Mouse (Mus musculus) brain, embryonic 14.5 days (tissue): ENCODE data around the gene Pdap1. TPM values are rescaled to one million over a fixed set of nuclear protein-coding genes. Genes with fewer than 3 reads are reported as not detected.
"Not testable (repeated sequence)": the region's sequence is repeated elsewhere in the genome, so short reads cannot be mapped to it uniquely, and the experiment has no call there.

Experiments
- DNase-seq: peaks from one replicate; pipeline ENCODE4 v3.0.0-alpha.2; 2011; ENCODE audit warnings: low read depth
- CTCF ChIP-seq: fragments of 200-500 bp; IDR thresholded peaks from 2 replicates; pipeline ENCODE4 v1.5.1; 2012; ENCODE audit warnings: inconsistent platforms, mild to moderate bottlenecking, moderate library complexity, borderline replicate concordance; ENCODE audit not compliant: insufficient read depth, insufficient read length; ENCODE audit errors: extremely low read depth
- POLR2A ChIP-seq: fragments of 200-500 bp; IDR thresholded peaks from 2 replicates; pipeline ENCODE4 v1.6.1; 2012; ENCODE audit warnings: mild to moderate bottlenecking, inconsistent platforms, borderline replicate concordance; ENCODE audit not compliant: poor library complexity, insufficient read depth, insufficient read length, severe bottlenecking; ENCODE audit errors: extremely low read depth
- polyA plus RNA-seq: library from polyadenylated mRNA; depleted of rRNA; stranded (reverse); fragments of >200 nt; gene quantifications from 2 replicates; pipeline ENCODE4 v1.2.3, GENCODE M21; 2012

Pdap1 gene
- polyA plus RNA-seq, 1 experiment: 112 TPM

- no peak for TF ChIP-seq POLR2A
- DNase-seq: peak; percentile 46
Measured at GRCm38 (mm10) chr5:145138836-145139235, 1.2 kb downstream of the Pdap1 start.

- not testable (repeated sequence) for DNase-seq
Measured at GRCm38 (mm10) chr5:145133275-145133674, 6.8 kb downstream of the Pdap1 start.

- DNase-seq: no peak
- no peak for TF ChIP-seq CTCF
- no peak for TF ChIP-seq POLR2A
Measured at GRCm38 (mm10) chr5:145130995-145131394, 9.0 kb downstream of the Pdap1 start.

- DNase-seq: no peak
- no peak for TF ChIP-seq CTCF
- no peak for TF ChIP-seq POLR2A
Measured at GRCm38 (mm10) chr5:145130191-145130590, 9.8 kb downstream of the Pdap1 start.

- not testable (repeated sequence) for DNase-seq
Measured at GRCm38 (mm10) chr5:145129773-145130172, 10.3 kb downstream of the Pdap1 start.

- TF ChIP-seq POLR2A (no peak), CTCF (no peak)
- DNase-seq: no peak
Measured at GRCm38 (mm10) chr5:145129124-145129523, 10.9 kb downstream of the Pdap1 start.

GRCm38 (mm10) chr5:145126580-145126979, 13.5 kb downstream of the Pdap1 start:
- no peak for DNase-seq
- TF ChIP-seq CTCF (no peak), POLR2A (no peak)

GRCm38 (mm10) chr5:145123396-145123795, 16.6 kb downstream of the Pdap1 start:
- no peak for DNase-seq
- TF ChIP-seq CTCF (no peak), POLR2A (no peak)

- TF ChIP-seq POLR2A (no peak), CTCF (no peak)
- no peak for DNase-seq
Measured at GRCm38 (mm10) chr5:145120921-145121320, 19.1 kb downstream of the Pdap1 start.

GRCm38 (mm10) chr5:145119385-145119784, 20.7 kb downstream of the Pdap1 start:
- no peak for TF ChIP-seq POLR2A
- TF ChIP-seq CTCF: peak; percentile 42; the same call in 1 of the 2 replicates
- DNase-seq: no peak

- DNase-seq: no peak
- TF ChIP-seq POLR2A: no peak
- TF ChIP-seq CTCF: no peak
Measured at GRCm38 (mm10) chr5:145118461-145118860, 21.6 kb downstream of the Pdap1 start.

- TF ChIP-seq POLR2A (no peak), CTCF (no peak)
- no peak for DNase-seq
Measured at GRCm38 (mm10) chr5:145118005-145118404, 22.0 kb downstream of the Pdap1 start.

- TF ChIP-seq POLR2A (no peak), CTCF (peak; percentile 61)
- peak; percentile 42 for DNase-seq
Measured at GRCm38 (mm10) chr5:145116916-145117315, 23.1 kb downstream of the Pdap1 start.
